ENCODE assay signal across 10 mouse cellular contexts in genomic region chr2:167112259-167112658, GRCm38 (mm10). TPM values are rescaled to one million over a fixed set of nuclear protein-coding genes. Genes with fewer than 3 reads are reported as not detected.
DNase-seq lines count a peak whose midpoint lies in the region; ATAC-seq lines count a peak whose summit lies in the region.
"Had no signal": no experiment of that assay in that cellular context is flagged by ENCODE, and none has a peak within 500 bp of the region (broad histone marks: within the 10 kb centered on the region; RNA-seq: fewer than 3 reads in every experiment).

No protein-coding gene starts in this region.

- 0 out of 2 replicates have a peak overlapping the region, but pooled peaks have one; percentile 18 for H3K9ac ChIP-seq in heart, embryonic 12.5 days
- no peak overlapping the region for H3K9ac ChIP-seq in heart, embryonic 11.5 days (ENCODE audit: low read depth, low read length)
- 0 out of 2 replicates have a peak overlapping the region, but pooled peaks have one; percentile 38 for H3K9ac ChIP-seq in forebrain, embryonic 16.5 days (replicated peaks; ENCODE audit: low read depth, low read length)
- H3K9ac ChIP-seq in midbrain, embryonic 14.5 days (replicated peaks; ENCODE audit: low read length) = no peak overlapping the region
- H3K9ac ChIP-seq: stomach, embryonic 15.5 days had no signal

- no peaks in the 10 kb centered on the region for H3K4me1 ChIP-seq in heart, embryonic 12.5 days (replicated peaks)
- no peaks in the 10 kb centered on the region for H3K4me1 ChIP-seq in heart, embryonic 11.5 days (ENCODE audit: control insufficient read depth, insufficient read depth, low read length)
- peaks cover 7% of the 10 kb centered on the region for H3K4me1 ChIP-seq in forebrain, embryonic 16.5 days (replicated peaks; ENCODE audit: control insufficient read depth, insufficient read depth, low read length)
- H3K4me1 ChIP-seq in midbrain, embryonic 14.5 days (ENCODE audit: control insufficient read depth, insufficient read depth, low read length) = no peaks in the 10 kb centered on the region

- no peak for ATAC-seq in heart, embryonic 12.5 days (ENCODE audit: insufficient number of reproducible peaks, low FRiP score)
- no peak for ATAC-seq in heart, embryonic 11.5 days (replicated peaks; ENCODE audit: insufficient number of reproducible peaks, low FRiP score, low TSS enrichment)
- peak; percentile 40; the same call in 1 of the 2 replicates for ATAC-seq in forebrain, embryonic 16.5 days
- no peak for ATAC-seq in midbrain, embryonic 14.5 days (ENCODE audit: low FRiP score, low TSS enrichment)

- no peak overlapping the region for H3K27ac ChIP-seq in heart, embryonic 12.5 days (ENCODE audit: poor library complexity, severe bottlenecking)
- no peak overlapping the region for H3K27ac ChIP-seq in heart, embryonic 11.5 days (ENCODE audit: low read depth, low read length)
- H3K27ac ChIP-seq in forebrain, embryonic 16.5 days (ENCODE audit: low read length) = no peak overlapping the region
- 0 out of 2 replicates have a peak overlapping the region, but pooled peaks have one; percentile 46 for H3K27ac ChIP-seq in midbrain, embryonic 14.5 days (replicated peaks; ENCODE audit: low read depth, low read length)
- H3K27ac ChIP-seq: stomach, embryonic 15.5 days had no signal

- no peak overlapping the region for H3K4me3 ChIP-seq in heart, embryonic 12.5 days
- H3K4me3 ChIP-seq in heart, embryonic 11.5 days (ENCODE audit: low read depth, low read length) = no peak overlapping the region
- H3K4me3 ChIP-seq in forebrain, embryonic 16.5 days (replicated peaks; ENCODE audit: low read length) = no peak overlapping the region
- H3K4me3 ChIP-seq in midbrain, embryonic 14.5 days (replicated peaks; ENCODE audit: low read depth, low read length) = no peak overlapping the region
- H3K4me3 ChIP-seq: stomach, embryonic 15.5 days had no signal

- peak; percentile 44 for DNase-seq in Muller cell, postnatal 12 days (ENCODE audit: inconsistent ontology term)
- DNase-seq in midbrain, embryonic 14.5 days = peak; percentile 58
- DNase-seq in thymus, adult 18-20 months = no peak
- DNase-seq in adrenal gland, postnatal 36 days = no peak
- no peak for DNase-seq in lung, postnatal 14 days

- H3K36me3 ChIP-seq in heart, embryonic 12.5 days = no peaks in the 10 kb centered on the region
- no peaks in the 10 kb centered on the region for H3K36me3 ChIP-seq in heart, embryonic 11.5 days (ENCODE audit: control insufficient read depth, insufficient read depth, low read length)
- H3K36me3 ChIP-seq in forebrain, embryonic 16.5 days (ENCODE audit: control insufficient read depth, insufficient read depth) = no peaks in the 10 kb centered on the region
- H3K36me3 ChIP-seq in midbrain, embryonic 14.5 days (ENCODE audit: control insufficient read depth, insufficient read depth, low read length) = no peaks in the 10 kb centered on the region
- H3K36me3 ChIP-seq: stomach, embryonic 15.5 days had no signal

- H3K4me2 ChIP-seq in heart, embryonic 12.5 days = no peak overlapping the region
- no peak overlapping the region for H3K4me2 ChIP-seq in heart, embryonic 11.5 days
- no peak overlapping the region for H3K4me2 ChIP-seq in forebrain, embryonic 16.5 days (ENCODE audit: low read length)
- H3K4me2 ChIP-seq in midbrain, embryonic 14.5 days (ENCODE audit: low read length) = no peak overlapping the region
- H3K4me2 ChIP-seq: liver, embryonic 11.5 days; stomach, embryonic 15.5 days had no signal

- H3K9me3 ChIP-seq in heart, embryonic 12.5 days (replicated peaks) = no peaks in the 10 kb centered on the region
- H3K9me3 ChIP-seq in heart, embryonic 11.5 days (replicated peaks; ENCODE audit: control insufficient read depth, low read length) = no peaks in the 10 kb centered on the region
- H3K9me3 ChIP-seq in forebrain, embryonic 16.5 days (ENCODE audit: control insufficient read depth, low read length) = no peaks in the 10 kb centered on the region
- H3K9me3 ChIP-seq in midbrain, embryonic 14.5 days (ENCODE audit: control insufficient read depth, low read length) = no peaks in the 10 kb centered on the region
- H3K9me3 ChIP-seq: stomach, embryonic 15.5 days had no signal

- WGBS in heart, embryonic 12.5 days = 58% methylated on average over 7 of the region's 7 CpGs
- 53% methylated on average over 7 of the region's 7 CpGs for WGBS in heart, embryonic 11.5 days (ENCODE audit: insufficient replicate concordance)
- WGBS in forebrain, embryonic 16.5 days = 10% methylated on average over 7 of the region's 7 CpGs
- WGBS in midbrain, embryonic 14.5 days = 21% methylated on average over 7 of the region's 7 CpGs

- H3K27me3 ChIP-seq in heart, embryonic 12.5 days (replicated peaks) = 0 out of 2 replicates have a peak, but pooled peaks cover 26% of the 10 kb centered on the region
- H3K27me3 ChIP-seq in heart, embryonic 11.5 days (ENCODE audit: control insufficient read depth, insufficient read depth, low read length) = peaks cover 4% of the 10 kb centered on the region; the same call in 1 of the 2 replicates
- H3K27me3 ChIP-seq in forebrain, embryonic 16.5 days (replicated peaks; ENCODE audit: control insufficient read depth, insufficient read depth, low read length) = no peaks in the 10 kb centered on the region
- H3K27me3 ChIP-seq in midbrain, embryonic 14.5 days (ENCODE audit: control insufficient read depth, insufficient read depth, low read length) = no peaks in the 10 kb centered on the region
- H3K27me3 ChIP-seq: stomach, embryonic 15.5 days had no signal

RNA-seq across cellular contexts. Expression of gene Znfx1, which starts 49.4 kb away (rescaled TPM):
- 9.8 and 10.4 TPM in 2 replicates for polyA plus RNA-seq in heart, embryonic 12.5 days (2016; fragmentation: Nextera tagmentation; extraction: Ambion mirVana)
- 6.3 and 6.7 TPM in 2 replicates for polyA plus RNA-seq in heart, embryonic 11.5 days (2014; fragmentation: Nextera tagmentation; extraction: Ambion mirVana)
- polyA plus RNA-seq in forebrain, embryonic 16.5 days (2015; fragmentation: Nextera tagmentation; extraction: Ambion mirVana) = 8.9 and 9.0 TPM in 2 replicates
- 8.9 and 9.3 TPM in 2 replicates for polyA plus RNA-seq in midbrain, embryonic 14.5 days (2014; fragmentation: Nextera tagmentation; extraction: Ambion mirVana)
- 10 to 100 TPM; 50.0 to 57.8 TPM for total RNA-seq in adrenal gland, postnatal 36 days (2021)

Comparison
In these comparisons a context has a peak if more than half of its experiments do, and no peak if none do; other contexts are left out.
1. H3K9ac ChIP-seq: peak in heart, embryonic 12.5 days (single experiment) and forebrain, embryonic 16.5 days (single experiment); none in heart, embryonic 11.5 days (single experiment) and midbrain, embryonic 14.5 days (single experiment).
2. DNase-seq: peak in Muller cell, postnatal 12 days (single experiment) and midbrain, embryonic 14.5 days (single experiment); none in thymus, adult 18-20 months (0 of 2), adrenal gland, postnatal 36 days (0 of 2) and lung, postnatal 14 days (single experiment).